8 mouse cellular contexts compared by ENCODE assay signal in the genomic region with DNA sequence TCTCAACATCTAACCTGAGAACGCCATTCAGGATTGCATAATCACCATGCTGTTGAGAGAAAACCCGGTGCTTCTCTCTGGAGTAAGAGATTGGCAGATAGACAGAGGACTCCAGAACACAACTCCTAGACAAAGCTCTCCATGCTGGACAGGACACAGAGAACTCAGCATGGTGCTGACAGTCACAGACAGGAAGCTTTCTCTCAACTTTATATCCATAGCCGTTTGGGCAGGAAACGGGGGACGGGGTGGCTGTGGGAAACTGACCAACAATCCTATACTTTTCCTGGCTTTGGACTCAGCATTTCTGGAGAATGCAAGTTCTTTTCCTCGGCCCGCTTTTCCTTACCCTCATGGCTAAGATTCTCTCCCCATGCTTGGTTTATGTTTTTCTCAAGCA. TPM values are rescaled to one million over a fixed set of nuclear protein-coding genes. Genes with fewer than 3 reads are reported as not detected.
A peak's percentile ranks its signal among the peaks of the same experiment; 100 is the strongest.
DNase-seq lines count a peak whose midpoint lies in the region; ATAC-seq and TF ChIP-seq lines count a peak whose summit lies in the region.
"Had no signal": no experiment of that assay in that cellular context is flagged by ENCODE, and none has a peak within 500 bp of the region (broad histone marks: within the 10 kb centered on the region; RNA-seq: fewer than 3 reads in every experiment).

No protein-coding gene starts in this region.

- DNase-seq in heart, adult 9 months (ENCODE audit: low spot score in 2 of 2), result no peak
- DNase-seq in liver, embryonic 11.5 days (ENCODE audit: low spot score), result no peak
- DNase-seq in liver, postnatal 0 days, result no peak
- DNase-seq in left cerebral cortex, postnatal 25 days (ENCODE audit: low spot score in 2 of 2), result no peak

- TF ChIP-seq EP300 in liver, postnatal 0 days (IDR thresholded peaks at IDR 0.05; ENCODE audit: low read depth), result no peak

- no peaks in the 10 kb centered on the region for H3K36me3 ChIP-seq in heart, embryonic 16.5 days (ENCODE audit: control insufficient read depth, insufficient read depth)
- H3K36me3 ChIP-seq in liver, embryonic 12.5 days, result peaks cover 27% of the 10 kb centered on the region
- peaks cover 8% of the 10 kb centered on the region; the same call in 1 of the 2 replicates for H3K36me3 ChIP-seq in liver, embryonic 11.5 days (ENCODE audit: control insufficient read depth, insufficient read depth, low read length)
- H3K36me3 ChIP-seq in embryonic facial prominence, embryonic 15.5 days, result no peaks in the 10 kb centered on the region
- H3K36me3 ChIP-seq in liver, postnatal 0 days (replicated peaks; ENCODE audit: insufficient read depth, low read length), result no peaks in the 10 kb centered on the region

- H3K27ac ChIP-seq in heart, embryonic 16.5 days (ENCODE audit: low read length), result peak overlapping the region; percentile 85
- H3K27ac ChIP-seq in liver, embryonic 12.5 days, result peak overlapping the region; percentile 48
- no peak overlapping the region; the same call in none of the 2 replicates for H3K27ac ChIP-seq in liver, embryonic 11.5 days (ENCODE audit: low read depth, low read length)
- peak overlapping the region; percentile 63 for H3K27ac ChIP-seq in embryonic facial prominence, embryonic 15.5 days (replicated peaks)
- H3K27ac ChIP-seq in liver, postnatal 0 days (ENCODE audit: low read depth), result peak overlapping the region; percentile 25

- WGBS in heart, embryonic 16.5 days, result 58% methylated on average over 7 of the region's 7 CpGs
- 67% methylated on average over 7 of the region's 7 CpGs for WGBS in liver, embryonic 12.5 days (ENCODE audit: insufficient replicate concordance)
- WGBS in liver, embryonic 11.5 days, result 76% methylated on average over 7 of the region's 7 CpGs
- 73% methylated on average over 7 of the region's 7 CpGs for WGBS in embryonic facial prominence, embryonic 15.5 days
- WGBS in liver, postnatal 0 days (ENCODE audit: insufficient replicate concordance), result 66% methylated on average over 7 of the region's 7 CpGs

- H3K9ac ChIP-seq in heart, embryonic 16.5 days (ENCODE audit: low read length), result 0 out of 2 replicates have a peak overlapping the region, but pooled peaks have one; percentile 3
- H3K9ac ChIP-seq in liver, embryonic 12.5 days, result no peak overlapping the region
- no peak overlapping the region for H3K9ac ChIP-seq in liver, embryonic 11.5 days (ENCODE audit: low read depth, low read length)
- H3K9ac ChIP-seq in embryonic facial prominence, embryonic 15.5 days, result no peak overlapping the region
- H3K9ac ChIP-seq in liver, postnatal 0 days (replicated peaks), result no peak overlapping the region
- H3K9ac ChIP-seq: limb, embryonic 13.5 days had no signal

- no peak for TF ChIP-seq CTCF in liver, postnatal 0 days (IDR thresholded peaks at IDR 0.05; ENCODE audit: low read depth)

- intact Hi-C loops in left cerebral cortex, postnatal 25 days (cut with DNase I), result no loop called here

- H3K4me2 ChIP-seq in heart, embryonic 16.5 days (ENCODE audit: low read depth, low read length), result no peak overlapping the region
- H3K4me2 ChIP-seq in liver, embryonic 12.5 days, result no peak overlapping the region
- no peak overlapping the region for H3K4me2 ChIP-seq in liver, embryonic 11.5 days
- H3K4me2 ChIP-seq in embryonic facial prominence, embryonic 15.5 days (replicated peaks), result no peak overlapping the region
- no peak overlapping the region for H3K4me2 ChIP-seq in liver, postnatal 0 days (ENCODE audit: low read depth, low read length)
- H3K4me2 ChIP-seq: limb, embryonic 13.5 days had no signal

- H3K4me3 ChIP-seq in heart, embryonic 16.5 days (ENCODE audit: low read length), result no peak overlapping the region
- H3K4me3 ChIP-seq in liver, embryonic 12.5 days, result no peak overlapping the region
- no peak overlapping the region for H3K4me3 ChIP-seq in liver, embryonic 11.5 days (ENCODE audit: low read depth, low read length)
- H3K4me3 ChIP-seq in embryonic facial prominence, embryonic 15.5 days (replicated peaks), result no peak overlapping the region
- H3K4me3 ChIP-seq in liver, postnatal 0 days (ENCODE audit: low read depth, low read length), result no peak overlapping the region
- H3K4me3 ChIP-seq: limb, embryonic 13.5 days had no signal

- no peak for ATAC-seq in heart, embryonic 16.5 days (replicated peaks; ENCODE audit: extremely low read depth, insufficient read depth, low FRiP score)
- ATAC-seq in liver, embryonic 12.5 days, result no peak
- no peak for ATAC-seq in liver, embryonic 11.5 days (replicated peaks; ENCODE audit: low FRiP score)
- ATAC-seq in embryonic facial prominence, embryonic 15.5 days (ENCODE audit: insufficient number of reproducible peaks, low FRiP score, low TSS enrichment, low read depth), result no peak
- ATAC-seq in liver, postnatal 0 days, result no peak

- H3K4me1 ChIP-seq in heart, embryonic 16.5 days (ENCODE audit: control insufficient read depth, insufficient read depth, low read length), result peaks cover 11% of the 10 kb centered on the region
- H3K4me1 ChIP-seq in liver, embryonic 12.5 days, result 0 out of 2 replicates have a peak, but pooled peaks cover 2% of the 10 kb centered on the region
- H3K4me1 ChIP-seq in liver, embryonic 11.5 days (replicated peaks; ENCODE audit: control insufficient read depth, insufficient read depth, low read length), result no peaks in the 10 kb centered on the region; the same call in 1 of the 2 replicates
- H3K4me1 ChIP-seq in embryonic facial prominence, embryonic 15.5 days, result no peaks in the 10 kb centered on the region
- no peaks in the 10 kb centered on the region; the same call in 1 of the 2 replicates for H3K4me1 ChIP-seq in liver, postnatal 0 days (ENCODE audit: insufficient read depth)

- no peaks in the 10 kb centered on the region for H3K9me3 ChIP-seq in heart, embryonic 16.5 days (replicated peaks; ENCODE audit: control insufficient read depth, low read length)
- no peaks in the 10 kb centered on the region for H3K9me3 ChIP-seq in liver, embryonic 12.5 days (replicated peaks)
- H3K9me3 ChIP-seq in liver, embryonic 11.5 days (ENCODE audit: control insufficient read depth, low read length), result no peaks in the 10 kb centered on the region
- H3K9me3 ChIP-seq in embryonic facial prominence, embryonic 15.5 days (replicated peaks), result no peaks in the 10 kb centered on the region
- H3K9me3 ChIP-seq in liver, postnatal 0 days (ENCODE audit: low read length), result no peaks in the 10 kb centered on the region
- H3K9me3 ChIP-seq: limb, embryonic 13.5 days had no signal

- no peaks in the 10 kb centered on the region for H3K27me3 ChIP-seq in heart, embryonic 16.5 days (ENCODE audit: control insufficient read depth, insufficient read depth, low read length)
- no peaks in the 10 kb centered on the region for H3K27me3 ChIP-seq in liver, embryonic 12.5 days (replicated peaks)
- H3K27me3 ChIP-seq in liver, embryonic 11.5 days (replicated peaks; ENCODE audit: control insufficient read depth, insufficient read depth, low read length), result no peaks in the 10 kb centered on the region
- no peaks in the 10 kb centered on the region for H3K27me3 ChIP-seq in embryonic facial prominence, embryonic 15.5 days
- H3K27me3 ChIP-seq in liver, postnatal 0 days (ENCODE audit: insufficient read depth, low read length), result no peaks in the 10 kb centered on the region
- H3K27me3 ChIP-seq: limb, embryonic 13.5 days had no signal

RNA-seq across cellular contexts. Expression of gene Cfdp1, which starts 51.8 kb away (rescaled TPM):
- 114 and 123 TPM in 2 replicates for polyA plus RNA-seq in heart, embryonic 16.5 days (2015; fragmentation: Nextera tagmentation; extraction: Ambion mirVana)
- polyA plus RNA-seq in liver, embryonic 12.5 days (2016; fragmentation: Nextera tagmentation; extraction: Ambion mirVana), result 128 and 132 TPM in 2 replicates
- 218 and 234 TPM in 2 replicates for polyA plus RNA-seq in liver, embryonic 11.5 days (2014; fragmentation: Nextera tagmentation; extraction: Ambion mirVana)
- 217 and 219 TPM in 2 replicates for polyA plus RNA-seq in embryonic facial prominence, embryonic 15.5 days (2015; fragmentation: Nextera tagmentation; extraction: Ambion mirVana)
- polyA plus RNA-seq in liver, postnatal 0 days (2015; fragmentation: Nextera tagmentation; extraction: Ambion mirVana), result 48.9 and 51.3 TPM in 2 replicates
- total RNA-seq in left cerebral cortex, postnatal 25 days (2021), result 10 to 100 TPM; 78.0 to 81.5 TPM

RNA-seq across cellular contexts. Expression of gene Bcar1, which starts 58.6 kb away (rescaled TPM):
- 39.8 and 46.7 TPM in 2 replicates for polyA plus RNA-seq in heart, embryonic 16.5 days (2015; fragmentation: Nextera tagmentation; extraction: Ambion mirVana)
- polyA plus RNA-seq in liver, embryonic 12.5 days (2016; fragmentation: Nextera tagmentation; extraction: Ambion mirVana), result 9.5 and 10.3 TPM in 2 replicates
- 26.1 and 27.8 TPM in 2 replicates for polyA plus RNA-seq in liver, embryonic 11.5 days (2014; fragmentation: Nextera tagmentation; extraction: Ambion mirVana)
- 31.9 and 40.2 TPM in 2 replicates for polyA plus RNA-seq in embryonic facial prominence, embryonic 15.5 days (2015; fragmentation: Nextera tagmentation; extraction: Ambion mirVana)
- 9.9 and 11.6 TPM in 2 replicates for polyA plus RNA-seq in liver, postnatal 0 days (2015; fragmentation: Nextera tagmentation; extraction: Ambion mirVana)
- 10 to 100 TPM; 50.6 to 51.7 TPM for total RNA-seq in left cerebral cortex, postnatal 25 days (2021)
